Comparison of ENCODE assay signal across 9 mouse cellular contexts in the genomic region with DNA sequence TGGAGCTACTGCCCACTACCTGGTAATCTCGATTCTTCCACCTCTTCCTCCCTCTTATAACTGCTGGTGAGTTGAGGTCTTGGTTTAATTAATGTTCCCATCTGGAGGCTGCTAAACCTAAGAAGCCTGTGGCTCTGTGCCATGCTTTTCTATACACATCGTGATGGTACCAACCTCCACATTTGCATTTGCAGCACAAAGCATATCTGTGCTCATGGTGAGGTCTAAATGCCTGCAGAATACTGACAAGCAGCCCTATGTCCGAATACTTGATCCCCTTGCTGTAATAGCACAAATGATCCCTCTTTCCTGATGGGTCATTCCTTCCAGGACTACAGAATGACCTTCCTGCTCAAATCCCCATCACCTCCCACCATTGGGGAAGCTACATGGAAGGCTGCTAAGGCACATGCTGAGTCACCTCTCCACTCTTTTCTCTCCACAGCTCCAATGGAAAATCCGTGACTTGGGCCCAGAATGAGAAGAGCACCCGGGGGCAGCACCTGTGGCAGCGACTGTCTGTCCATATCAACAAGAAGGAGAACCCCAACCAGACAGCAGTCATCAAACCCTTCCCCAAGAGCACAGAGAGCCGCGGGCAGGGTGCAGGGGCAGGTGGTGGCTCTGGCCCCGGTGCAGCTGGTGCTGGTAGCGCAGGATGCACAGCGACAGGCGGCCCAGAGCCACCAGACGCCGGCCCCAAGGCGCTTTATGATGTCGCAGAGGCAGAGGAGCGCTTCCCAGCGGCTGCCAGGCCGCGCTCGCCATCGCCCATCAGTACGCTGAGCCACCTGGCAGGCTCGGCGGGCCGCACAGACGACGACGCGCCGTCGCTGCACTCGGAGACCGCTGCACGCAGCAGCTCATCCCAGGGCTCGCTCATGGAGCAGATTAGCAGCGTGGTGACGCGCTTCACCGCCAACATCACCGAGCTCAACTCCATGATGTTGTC.
DNase-seq lines count a peak whose midpoint lies in the region; ATAC-seq and TF ChIP-seq lines count a peak whose summit lies in the region.
"Had no signal": no experiment of that assay in that cellular context is flagged by ENCODE, and none has a peak within 500 bp of the region (broad histone marks: within the 10 kb centered on the region; RNA-seq: fewer than 3 reads in every experiment).

No protein-coding gene starts in this region.

- no peaks in the 10 kb centered on the region; the same call in 1 of the 2 replicates for H3K27me3 ChIP-seq in cerebellum, adult 2 months (ENCODE audit: control insufficient read depth, insufficient read depth, low read length)
- H3K27me3 ChIP-seq in spleen, adult 2 months (ENCODE audit: control insufficient read depth, insufficient read depth, low read length): 0 out of 2 replicates have a peak, but pooled peaks cover 2% of the 10 kb centered on the region
- H3K27me3 ChIP-seq in hindbrain, embryonic 15.5 days: no peaks in the 10 kb centered on the region
- peaks cover 6% of the 10 kb centered on the region; the same call in 1 of the 2 replicates for H3K27me3 ChIP-seq in liver, postnatal 0 days (ENCODE audit: insufficient read depth, low read length)

- peak overlapping the region; percentile 32 for H3K9ac ChIP-seq in hindbrain, embryonic 15.5 days
- H3K9ac ChIP-seq in liver, postnatal 0 days (replicated peaks): no peak overlapping the region

- no peak for ATAC-seq in cerebellum, adult (ENCODE audit: insufficient number of reproducible peaks, low FRiP score, low TSS enrichment)
- peak; percentile 86 for ATAC-seq in hindbrain, embryonic 15.5 days (ENCODE audit: low FRiP score, low read depth)
- ATAC-seq in liver, postnatal 0 days: peak; percentile 15; the same call in 1 of the 2 replicates
- ATAC-seq in inflammation-experienced regulatory T-cells, adult 6 months: no peak

- no peaks in the 10 kb centered on the region for H3K36me3 ChIP-seq in spleen, adult 2 months (ENCODE audit: control insufficient read depth, insufficient read depth, low read length)
- H3K36me3 ChIP-seq in hindbrain, embryonic 15.5 days: no peaks in the 10 kb centered on the region
- no peaks in the 10 kb centered on the region for H3K36me3 ChIP-seq in liver, postnatal 0 days (replicated peaks; ENCODE audit: insufficient read depth, low read length)

- no peak for TF ChIP-seq POLR2A in cerebellum, adult 2 months (IDR thresholded peaks at IDR 0.05; ENCODE audit: borderline replicate concordance, insufficient read depth, low read length)
- no peak for TF ChIP-seq POLR2A in spleen, adult 2 months (IDR thresholded peaks at IDR 0.05; ENCODE audit: low read depth, low read length)
- no peak for TF ChIP-seq POLR2A in olfactory bulb, adult 2 months (IDR thresholded peaks at IDR 0.05; ENCODE audit: insufficient read depth, low read depth, low read length)

- H3K4me1 ChIP-seq in cerebellum, adult 2 months (ENCODE audit: control insufficient read depth, insufficient read depth, low read length): no peaks in the 10 kb centered on the region
- peaks cover 3% of the 10 kb centered on the region; the same call in 1 of the 2 replicates for H3K4me1 ChIP-seq in spleen, adult 2 months (ENCODE audit: control insufficient read depth, insufficient read depth, insufficient read length)
- H3K4me1 ChIP-seq in hindbrain, embryonic 15.5 days (replicated peaks): peaks cover 14% of the 10 kb centered on the region
- H3K4me1 ChIP-seq in liver, postnatal 0 days (ENCODE audit: insufficient read depth): no peaks in the 10 kb centered on the region
- peaks cover 11% of the 10 kb centered on the region for H3K4me1 ChIP-seq in olfactory bulb, adult 2 months (ENCODE audit: control insufficient read depth, insufficient read depth, low read length)

- WGBS in cerebellum, adult 2 months: 6% methylated on average over 41 of the region's 41 CpGs
- 22% methylated on average over 41 of the region's 41 CpGs for WGBS in spleen, adult 2 months
- 6% methylated on average over 41 of the region's 41 CpGs for WGBS in hindbrain, embryonic 15.5 days
- 9% methylated on average over 41 of the region's 41 CpGs for WGBS in liver, postnatal 0 days (ENCODE audit: insufficient replicate concordance)
- WGBS in olfactory bulb, adult 2 months: 22% methylated on average over 41 of the region's 41 CpGs

- H3K27ac ChIP-seq in cerebellum, adult 2 months (ENCODE audit: insufficient read depth, low read length): no peak overlapping the region
- no peak overlapping the region for H3K27ac ChIP-seq in spleen, adult 2 months (ENCODE audit: insufficient read depth, low read length)
- H3K27ac ChIP-seq in hindbrain, embryonic 15.5 days (replicated peaks): peak overlapping the region; percentile 16; the same call in 1 of the 2 replicates
- H3K27ac ChIP-seq in liver, postnatal 0 days (ENCODE audit: low read depth): no peak overlapping the region
- H3K27ac ChIP-seq in olfactory bulb, adult 2 months (ENCODE audit: insufficient read depth, low read depth, low read length): no peak overlapping the region
- H3K27ac ChIP-seq: heart, adult 2 months had no signal

- DNase-seq in cerebellum, adult 2 months: peak; percentile 13 to 17
- peak in 1 of 2 experiments; percentile 4 for DNase-seq in spleen, adult 2 months (ENCODE audit: low read depth in 1 of 2, low spot score in 2 of 2)
- DNase-seq in spleen, adult 12 weeks (ENCODE audit: low spot score): no peak
- DNase-seq in liver, postnatal 0 days: peak; percentile 13

- TF ChIP-seq CTCF in cerebellum, adult 2 months (IDR thresholded peaks at IDR 0.05; ENCODE audit: borderline replicate concordance, insufficient read depth, low read depth, low read length): no peak
- TF ChIP-seq CTCF in spleen, adult 2 months (IDR thresholded peaks at IDR 0.05; ENCODE audit: extremely low read depth, insufficient read depth, insufficient read length, insufficient replicate concordance): no peak
- TF ChIP-seq CTCF in liver, postnatal 0 days (IDR thresholded peaks at IDR 0.05; ENCODE audit: low read depth): no peak
- TF ChIP-seq CTCF in olfactory bulb, adult 2 months (IDR thresholded peaks at IDR 0.05; ENCODE audit: insufficient read depth, low read depth, low read length): no peak

- peak overlapping the region; percentile 62 for H3K4me2 ChIP-seq in hindbrain, embryonic 15.5 days
- H3K4me2 ChIP-seq in liver, postnatal 0 days (ENCODE audit: low read depth, low read length): peak overlapping the region; percentile 44

- H3K4me3 ChIP-seq in cerebellum, adult 2 months (replicated peaks; ENCODE audit: insufficient read depth, low read depth, low read length): peak overlapping the region; percentile 31
- H3K4me3 ChIP-seq in spleen, adult 2 months (ENCODE audit: extremely low read depth, insufficient read depth, insufficient read length): peak overlapping the region; percentile 5; the same call in 1 of the 2 replicates
- H3K4me3 ChIP-seq in hindbrain, embryonic 15.5 days: peak overlapping the region; percentile 36
- H3K4me3 ChIP-seq in liver, postnatal 0 days (ENCODE audit: low read depth, low read length): 0 out of 2 replicates have a peak overlapping the region, but pooled peaks have one; percentile 2
- H3K4me3 ChIP-seq in olfactory bulb, adult 2 months (ENCODE audit: insufficient read depth, low read depth, low read length): peak overlapping the region; percentile 14
- H3K4me3 ChIP-seq: heart, adult 2 months had no signal

- H3K9me3 ChIP-seq in hindbrain, embryonic 15.5 days: no peaks in the 10 kb centered on the region
- no peaks in the 10 kb centered on the region for H3K9me3 ChIP-seq in liver, postnatal 0 days (ENCODE audit: low read length)

- no peak for TF ChIP-seq EP300 in liver, postnatal 0 days (IDR thresholded peaks at IDR 0.05; ENCODE audit: low read depth)

Comparison
In these comparisons a context has a peak if more than half of its experiments do, and no peak if none do; other contexts are left out.
1. ATAC-seq: peak in hindbrain, embryonic 15.5 days (single experiment) and liver, postnatal 0 days (single experiment); none in cerebellum, adult (single experiment) and inflammation-experienced regulatory T-cells, adult 6 months (single experiment).
2. Peak in every context shown above with its lines, with median percentiles within 50 percentile points of each other: H3K4me3 ChIP-seq.